Mouse (Mus musculus): ENCODE measurements around the gene Phf21a. TPM values are rescaled to one million over a fixed set of nuclear protein-coding genes. Genes with fewer than 3 reads are reported as not detected.

The Phf21a gene
- total and polyA plus RNA-seq, 3 experiments = 8.8 to 76.4 (median 26.8) TPM

- no peaks in the 10 kb centered on the region for H3K36me3 ChIP-seq (replicated peaks)
- no peak overlapping the region for H3K4me3 ChIP-seq (ENCODE audit: low read depth, low read length)
- no peaks in the 10 kb centered on the region for H3K9me3 ChIP-seq (replicated peaks)
- no peak for ATAC-seq (ENCODE audit: extremely low read depth, insufficient number of reproducible peaks, low FRiP score, poor library complexity, severe bottlenecking)
- peaks cover 20% of the 10 kb centered on the region for H3K27me3 ChIP-seq (ENCODE audit: insufficient read depth, low read length)
- TF ChIP-seq GATA1 (IDR thresholded peaks at IDR 0.05; ENCODE audit: borderline replicate concordance, low read length) = no peak
- TF ChIP-seq CTCF (IDR thresholded peaks at IDR 0.05; ENCODE audit: low read depth, low read length) = no peak
- no peak for TF ChIP-seq POLR2AphosphoS5 (IDR thresholded peaks at IDR 0.05; ENCODE audit: insufficient replicate concordance, low read depth, low read length)
- TF ChIP-seq TAL1 (conservative IDR thresholded peaks at IDR 0.05; ENCODE audit: low read depth, low read length) = no peak
- no peak for TF ChIP-seq GATA2 (IDR thresholded peaks at IDR 0.05; ENCODE audit: borderline replicate concordance, low read depth, low read length)
- no peaks in the 10 kb centered on the region for H3K4me1 ChIP-seq (ENCODE audit: insufficient read depth, low read depth, low read length)
- no peak for DNase-seq (ENCODE audit: low spot score)
Observed at GRCm38 (mm10) chr2:92164291-92164690, 71.4 kb downstream of the Phf21a start.

- ATAC-seq (ENCODE audit: extremely low read depth, insufficient number of reproducible peaks, low FRiP score, poor library complexity, severe bottlenecking) = no peak
- Histone ChIP-seq H3K9me3 (replicated peaks) (no peaks in the 10 kb centered on the region), H3K36me3 (replicated peaks) (no peaks in the 10 kb centered on the region), H3K4me1 (ENCODE audit: insufficient read depth, low read depth, low read length) (no peaks in the 10 kb centered on the region), H3K4me3 (ENCODE audit: low read depth, low read length) (no peak overlapping the region), H3K27me3 (ENCODE audit: insufficient read depth, low read length) (peaks cover 19% of the 10 kb centered on the region)
- TF ChIP-seq GATA1 (IDR thresholded peaks at IDR 0.05; ENCODE audit: borderline replicate concordance, low read length) (no peak), GATA2 (IDR thresholded peaks at IDR 0.05; ENCODE audit: borderline replicate concordance, low read depth, low read length) (no peak), TAL1 (conservative IDR thresholded peaks at IDR 0.05; ENCODE audit: low read depth, low read length) (no peak)
- DNase-seq (ENCODE audit: low spot score) = no peak
Observed at GRCm38 (mm10) chr2:92166950-92167349, 74.0 kb downstream of the Phf21a start.

GRCm38 (mm10) chr2:92171046-92171643, 78.2 kb downstream of the Phf21a start:
- H3K36me3 ChIP-seq (replicated peaks) = no peaks in the 10 kb centered on the region
- peaks cover 19% of the 10 kb centered on the region for H3K4me1 ChIP-seq (ENCODE audit: insufficient read depth, low read depth, low read length)
- H3K9me3 ChIP-seq (replicated peaks) = no peaks in the 10 kb centered on the region
- H3K4me3 ChIP-seq (ENCODE audit: low read depth, low read length) = no peak overlapping the region
- no peak for ATAC-seq (ENCODE audit: extremely low read depth, insufficient number of reproducible peaks, low FRiP score, poor library complexity, severe bottlenecking)
- no peak for DNase-seq (ENCODE audit: low spot score)
- peaks cover 34% of the 10 kb centered on the region for H3K27me3 ChIP-seq (ENCODE audit: insufficient read depth, low read length)
- TF ChIP-seq GATA2 (IDR thresholded peaks at IDR 0.05; ENCODE audit: borderline replicate concordance, low read depth, low read length) (no peak), GATA1 (IDR thresholded peaks at IDR 0.05; ENCODE audit: borderline replicate concordance, low read length) (no peak), POLR2AphosphoS5 (IDR thresholded peaks at IDR 0.05; ENCODE audit: insufficient replicate concordance, low read depth, low read length) (no peak), CTCF (IDR thresholded peaks at IDR 0.05; ENCODE audit: low read depth, low read length) (no peak), TAL1 (conservative IDR thresholded peaks at IDR 0.05; ENCODE audit: low read depth, low read length) (no peak)

GRCm38 (mm10) chr2:92172300-92172699, 79.4 kb downstream of the Phf21a start:
- TF ChIP-seq CTCF (IDR thresholded peaks at IDR 0.05; ENCODE audit: low read depth, low read length) (no peak), POLR2AphosphoS5 (IDR thresholded peaks at IDR 0.05; ENCODE audit: insufficient replicate concordance, low read depth, low read length) (no peak)
- Histone ChIP-seq H3K4me1 (ENCODE audit: insufficient read depth, low read depth, low read length) (peaks cover 20% of the 10 kb centered on the region), H3K9me3 (replicated peaks) (no peaks in the 10 kb centered on the region), H3K27me3 (ENCODE audit: insufficient read depth, low read length) (peaks cover 40% of the 10 kb centered on the region), H3K36me3 (replicated peaks) (no peaks in the 10 kb centered on the region), H3K4me3 (ENCODE audit: low read depth, low read length) (no peak overlapping the region)
- DNase-seq (ENCODE audit: low spot score) (no peak), ATAC-seq (ENCODE audit: extremely low read depth, insufficient number of reproducible peaks, low FRiP score, poor library complexity, severe bottlenecking) (no peak)

GRCm38 (mm10) chr2:92173186-92173585, 80.3 kb downstream of the Phf21a start:
- H3K4me1 ChIP-seq (ENCODE audit: insufficient read depth, low read depth, low read length) = peaks cover 20% of the 10 kb centered on the region
- H3K4me3 ChIP-seq (ENCODE audit: low read depth, low read length) = no peak overlapping the region
- DNase-seq (ENCODE audit: low spot score) (no peak), ATAC-seq (ENCODE audit: extremely low read depth, insufficient number of reproducible peaks, low FRiP score, poor library complexity, severe bottlenecking) (no peak)
- peaks cover 40% of the 10 kb centered on the region for H3K27me3 ChIP-seq (ENCODE audit: insufficient read depth, low read length)
- no peaks in the 10 kb centered on the region for H3K36me3 ChIP-seq (replicated peaks)
- TF ChIP-seq TAL1 (conservative IDR thresholded peaks at IDR 0.05; ENCODE audit: low read depth, low read length) (no peak), GATA2 (IDR thresholded peaks at IDR 0.05; ENCODE audit: borderline replicate concordance, low read depth, low read length) (no peak), CTCF (IDR thresholded peaks at IDR 0.05; ENCODE audit: low read depth, low read length) (no peak), GATA1 (IDR thresholded peaks at IDR 0.05; ENCODE audit: borderline replicate concordance, low read length) (no peak)
- no peaks in the 10 kb centered on the region for H3K9me3 ChIP-seq (replicated peaks)

- TF ChIP-seq TAL1 (conservative IDR thresholded peaks at IDR 0.05; ENCODE audit: low read depth, low read length) = peak; percentile 87
- TF ChIP-seq CTCF (IDR thresholded peaks at IDR 0.05; ENCODE audit: low read depth, low read length) = no peak
- peaks cover 38% of the 10 kb centered on the region for H3K27me3 ChIP-seq (ENCODE audit: insufficient read depth, low read length)
- no peak overlapping the region for H3K4me3 ChIP-seq (ENCODE audit: low read depth, low read length)
- ATAC-seq (ENCODE audit: extremely low read depth, insufficient number of reproducible peaks, low FRiP score, poor library complexity, severe bottlenecking) = peak; percentile 94
- no peaks in the 10 kb centered on the region for H3K36me3 ChIP-seq (replicated peaks)
- H3K4me1 ChIP-seq (ENCODE audit: insufficient read depth, low read depth, low read length) = peaks cover 20% of the 10 kb centered on the region
- DNase-seq (ENCODE audit: low spot score) = peak; percentile 25
- no peaks in the 10 kb centered on the region for H3K9me3 ChIP-seq (replicated peaks)
Observed at GRCm38 (mm10) chr2:92174265-92174664, 81.3 kb downstream of the Phf21a start.

GRCm38 (mm10) chr2:92175002-92175401, 82.1 kb downstream of the Phf21a start:
- peaks cover 20% of the 10 kb centered on the region for H3K4me1 ChIP-seq (ENCODE audit: insufficient read depth, low read depth, low read length)
- H3K4me3 ChIP-seq (ENCODE audit: low read depth, low read length) = no peak overlapping the region
- DNase-seq (ENCODE audit: low spot score) = no peak
- no peaks in the 10 kb centered on the region for H3K36me3 ChIP-seq (replicated peaks)
- ATAC-seq (ENCODE audit: extremely low read depth, insufficient number of reproducible peaks, low FRiP score, poor library complexity, severe bottlenecking) = no peak
- TF ChIP-seq TAL1 (conservative IDR thresholded peaks at IDR 0.05; ENCODE audit: low read depth, low read length) (no peak), GATA2 (IDR thresholded peaks at IDR 0.05; ENCODE audit: borderline replicate concordance, low read depth, low read length) (no peak), GATA1 (IDR thresholded peaks at IDR 0.05; ENCODE audit: borderline replicate concordance, low read length) (no peak), POLR2AphosphoS5 (IDR thresholded peaks at IDR 0.05; ENCODE audit: insufficient replicate concordance, low read depth, low read length) (no peak), CTCF (IDR thresholded peaks at IDR 0.05; ENCODE audit: low read depth, low read length) (no peak)
- no peaks in the 10 kb centered on the region for H3K9me3 ChIP-seq (replicated peaks)
- peaks cover 38% of the 10 kb centered on the region for H3K27me3 ChIP-seq (ENCODE audit: insufficient read depth, low read length)

Data from G1E (cell line).